Mouse (Mus musculus): ENCODE data around the gene Adgrg6.

Gene Adgrg6

DNA sequence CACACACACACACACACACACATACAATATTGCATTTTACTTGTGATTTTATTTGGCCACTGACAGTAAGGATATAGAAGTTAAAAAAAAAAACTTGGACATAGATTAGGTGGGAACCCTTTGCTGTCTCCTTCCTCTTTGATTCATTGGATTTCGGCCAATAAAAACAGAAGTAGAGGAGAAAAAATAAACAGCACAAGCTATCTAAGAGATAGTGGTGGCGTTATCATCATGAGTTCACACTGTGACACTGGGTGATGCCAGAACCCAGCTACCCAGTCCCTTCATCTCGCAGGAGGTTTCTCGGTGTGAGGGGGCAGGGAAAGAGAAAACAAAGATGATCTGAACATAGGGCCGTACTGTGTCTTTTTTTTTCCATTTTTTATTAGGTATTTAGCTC lies 62.2 kb downstream of the Adgrg6 start:
- DNase-seq, result no peak

DNA sequence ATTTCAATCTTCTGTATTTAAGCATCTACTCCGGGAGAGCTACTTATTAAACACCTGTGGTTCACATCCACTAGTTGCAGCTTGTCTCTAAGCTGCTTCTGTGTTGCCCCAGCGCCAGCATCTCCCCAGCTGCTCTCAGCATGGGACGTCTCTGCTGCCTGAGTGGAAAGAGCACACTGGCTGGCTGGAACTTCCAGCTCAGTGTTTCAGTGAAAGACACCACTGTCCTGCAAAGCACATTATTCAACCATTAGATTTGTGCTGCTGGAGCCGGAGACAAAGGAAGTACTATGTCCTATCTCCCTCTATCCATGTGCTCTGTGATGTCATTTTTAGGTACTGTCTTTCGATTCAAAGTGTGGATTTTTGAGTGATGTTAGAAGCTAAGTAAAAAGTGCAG lies 63.0 kb downstream of the Adgrg6 start:
- DNase-seq, result peak in 1 of 2 experiments; percentile 23

DNA sequence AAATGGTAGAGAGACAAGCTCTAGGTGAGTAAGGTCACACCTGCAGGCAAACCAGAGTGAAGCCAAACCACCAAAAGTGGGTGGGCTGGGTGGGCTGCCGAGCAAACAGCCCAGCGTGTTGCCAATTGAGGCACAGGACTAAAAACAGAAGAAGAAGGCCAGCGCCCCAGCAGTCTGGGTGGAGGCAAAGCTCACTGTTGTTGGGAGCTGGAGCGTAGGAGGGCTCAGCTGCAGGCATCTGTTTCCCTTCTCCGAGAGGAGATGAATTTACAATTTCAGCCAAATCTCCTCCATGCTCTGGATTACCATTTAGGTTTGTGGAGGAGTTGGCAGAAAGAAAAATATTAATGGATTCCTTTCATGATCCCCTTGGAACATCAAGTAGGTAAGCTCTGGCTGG lies 64.5 kb downstream of the Adgrg6 start:
- DNase-seq, result no peak

DNA sequence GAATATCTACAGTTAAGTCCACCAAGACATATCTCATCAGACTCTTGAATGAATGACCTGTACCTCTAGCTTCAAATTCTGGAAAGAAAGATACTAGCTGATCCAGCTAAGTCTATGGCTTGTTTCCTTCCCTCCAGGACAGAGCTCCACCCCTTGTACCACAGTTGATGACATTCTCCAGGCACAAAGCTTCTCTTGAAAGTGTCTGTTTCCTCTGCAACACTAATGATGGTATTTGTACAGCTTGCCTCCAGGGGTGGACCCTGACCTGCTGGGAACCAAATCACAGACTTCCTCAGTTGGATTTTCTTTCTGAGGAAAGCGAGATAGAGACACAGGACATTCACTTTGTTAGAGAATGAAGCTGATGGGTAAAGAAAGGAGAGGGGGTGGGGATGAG lies 69.1 kb downstream of the Adgrg6 start:
- DNase-seq, result no peak

DNA sequence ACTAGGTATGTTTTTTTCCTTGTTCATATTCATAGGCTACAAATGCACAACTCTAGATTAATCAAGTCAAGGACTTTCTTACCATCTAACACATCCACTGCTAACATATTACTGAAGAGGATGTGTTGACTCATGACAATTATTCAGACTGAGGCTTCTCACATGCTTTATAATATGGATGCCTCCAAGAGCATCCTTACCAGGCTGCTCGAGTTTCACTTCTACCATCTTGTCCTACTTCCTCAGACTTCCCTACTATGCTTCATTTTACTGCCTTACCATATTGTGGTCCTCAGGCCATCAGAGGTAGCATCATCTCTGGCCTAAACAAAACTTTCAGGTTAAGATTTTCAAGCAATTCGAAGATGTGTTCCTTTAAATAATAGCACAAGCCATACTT lies 69.8 kb downstream of the Adgrg6 start:
- no peak for DNase-seq

DNA sequence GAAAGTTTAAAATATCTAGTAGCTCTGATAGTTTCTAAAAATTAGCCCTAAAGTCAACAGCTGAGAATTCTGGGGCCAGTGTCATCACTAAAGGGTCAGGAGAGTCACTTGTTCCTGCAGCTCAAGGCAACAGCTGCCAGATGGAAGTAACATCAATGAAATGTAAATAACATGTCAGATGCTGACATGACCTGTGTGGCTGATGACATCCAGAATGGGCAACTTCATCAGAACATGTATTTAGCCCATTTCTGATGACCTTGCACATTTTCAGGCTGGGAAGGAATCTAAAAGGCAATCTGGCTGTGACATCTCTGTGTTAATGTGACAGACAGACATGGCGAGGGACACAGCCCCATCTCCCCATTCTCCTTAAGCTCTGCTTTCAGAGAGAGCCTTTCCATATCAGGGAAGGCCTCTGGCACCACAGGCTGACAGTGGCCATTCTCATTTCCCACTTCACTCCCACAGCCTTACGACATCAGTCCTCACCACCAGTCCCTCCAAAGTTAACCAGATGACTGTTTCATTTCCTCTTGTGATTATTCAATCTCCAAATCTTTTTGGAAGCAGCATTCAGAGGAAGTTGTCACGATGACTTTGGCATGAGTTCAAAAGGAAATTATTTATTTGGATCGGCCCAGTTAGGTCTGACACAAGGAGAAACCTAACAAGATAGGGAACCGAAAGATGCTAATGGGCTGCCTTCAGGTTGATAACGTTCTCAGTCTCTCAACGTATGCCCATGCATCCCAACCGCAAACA lies 70.7 kb downstream of the Adgrg6 start:
- DNase-seq, result no peak

DNA sequence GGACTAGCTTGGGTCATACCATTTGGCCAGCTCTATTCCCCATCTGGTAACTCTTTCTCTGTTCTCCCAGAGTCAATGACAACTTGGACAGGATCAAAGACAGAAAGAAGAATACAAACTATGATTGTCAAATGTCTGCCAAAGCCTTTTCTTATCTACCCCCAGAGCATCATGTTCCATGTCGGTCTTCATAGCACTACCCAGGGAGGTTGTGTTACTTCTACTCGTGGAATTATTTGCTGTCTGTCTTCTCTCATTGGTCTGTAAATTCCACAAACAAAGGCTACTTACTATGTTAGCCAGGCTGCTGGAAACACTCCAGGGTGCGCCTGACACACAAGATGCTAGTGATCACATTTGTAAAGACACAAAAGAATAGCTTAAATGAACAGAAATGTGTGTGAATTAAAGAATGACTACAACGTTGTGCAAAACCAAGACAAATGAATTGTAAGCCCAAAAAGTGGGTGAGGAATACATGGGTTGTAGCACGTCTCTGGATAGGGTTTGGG lies 74.4 kb downstream of the Adgrg6 start:
- no peak for DNase-seq

DNA sequence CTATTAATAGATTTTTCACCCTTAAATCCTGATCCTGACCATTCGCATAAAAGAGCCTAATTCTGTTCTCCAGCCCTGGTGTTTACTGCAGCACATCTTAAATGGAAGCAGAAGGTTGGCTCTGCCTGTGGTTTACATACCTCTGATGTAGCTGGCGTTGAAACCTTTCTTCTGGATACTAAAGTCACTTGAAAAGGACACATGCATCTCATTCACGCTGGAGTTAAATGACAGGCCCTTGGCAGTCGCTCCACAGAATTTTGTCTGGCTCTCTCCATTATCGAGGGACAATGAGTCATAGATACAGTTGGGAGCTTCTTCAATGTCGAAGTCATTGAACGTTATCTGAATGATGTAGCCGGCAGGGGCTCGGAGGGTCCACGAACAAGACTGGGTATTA lies 76.8 kb downstream of the Adgrg6 start:
- no peak for DNase-seq

DNA sequence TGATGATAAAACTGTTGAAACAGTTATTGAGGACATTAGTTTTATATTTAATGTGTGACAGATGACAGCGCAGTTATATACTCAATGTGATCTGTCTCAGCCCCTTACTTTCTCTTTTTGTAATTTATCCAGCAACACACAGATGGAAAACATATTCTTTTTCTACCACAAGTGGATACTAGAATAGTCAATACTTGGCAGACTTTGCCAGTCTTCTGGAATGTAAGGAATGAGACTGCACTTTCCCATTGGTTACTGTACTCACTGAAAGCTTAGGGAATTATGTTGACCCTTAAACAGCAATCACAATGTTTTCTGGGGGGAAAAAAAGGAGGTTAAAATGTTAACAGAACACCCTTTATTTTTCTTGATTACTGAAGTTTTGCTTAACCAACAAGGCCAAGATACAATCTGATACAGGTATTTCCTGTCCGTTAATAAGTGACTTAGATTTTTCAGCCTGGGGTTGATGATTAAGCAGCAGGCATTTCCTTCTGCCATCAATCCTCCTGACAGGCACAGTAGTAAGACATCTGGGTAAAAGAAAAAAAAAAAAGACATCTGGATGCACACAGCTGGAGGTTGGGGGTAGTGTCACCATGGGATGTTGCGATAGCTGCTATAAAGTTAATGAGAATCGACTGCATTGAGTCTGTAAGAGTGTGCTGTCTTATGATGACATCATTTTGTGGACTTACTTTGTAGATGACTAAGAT lies 81.5 kb downstream of the Adgrg6 start:
- no peak for DNase-seq

DNA sequence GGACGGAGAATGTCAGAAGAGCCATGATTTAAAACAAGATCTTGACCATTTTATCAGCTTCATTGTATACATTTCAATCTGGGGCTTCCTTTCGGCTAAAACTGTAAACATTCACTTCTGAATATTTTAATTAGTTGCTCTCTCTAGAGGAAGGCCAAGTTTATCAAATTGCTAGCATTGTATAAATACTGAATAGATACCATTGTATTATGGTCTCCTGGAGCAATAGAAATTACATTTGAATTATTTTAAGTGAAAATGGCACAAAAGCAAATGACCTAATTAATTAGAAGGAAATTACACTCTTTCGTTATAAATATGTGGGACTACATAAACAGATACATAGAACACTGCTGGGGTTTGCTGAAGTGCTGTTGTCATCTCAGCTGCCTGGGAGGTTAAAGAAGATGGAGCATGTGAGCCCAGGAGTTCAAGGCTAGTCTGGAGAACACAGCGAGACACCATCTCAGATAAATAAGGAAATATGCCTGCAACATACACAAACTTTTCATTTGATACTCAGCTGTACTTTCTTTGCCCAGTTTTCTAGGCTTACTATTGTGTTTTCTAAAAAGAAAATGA lies 84.4 kb downstream of the Adgrg6 start:
- DNase-seq, result no peak

DNA sequence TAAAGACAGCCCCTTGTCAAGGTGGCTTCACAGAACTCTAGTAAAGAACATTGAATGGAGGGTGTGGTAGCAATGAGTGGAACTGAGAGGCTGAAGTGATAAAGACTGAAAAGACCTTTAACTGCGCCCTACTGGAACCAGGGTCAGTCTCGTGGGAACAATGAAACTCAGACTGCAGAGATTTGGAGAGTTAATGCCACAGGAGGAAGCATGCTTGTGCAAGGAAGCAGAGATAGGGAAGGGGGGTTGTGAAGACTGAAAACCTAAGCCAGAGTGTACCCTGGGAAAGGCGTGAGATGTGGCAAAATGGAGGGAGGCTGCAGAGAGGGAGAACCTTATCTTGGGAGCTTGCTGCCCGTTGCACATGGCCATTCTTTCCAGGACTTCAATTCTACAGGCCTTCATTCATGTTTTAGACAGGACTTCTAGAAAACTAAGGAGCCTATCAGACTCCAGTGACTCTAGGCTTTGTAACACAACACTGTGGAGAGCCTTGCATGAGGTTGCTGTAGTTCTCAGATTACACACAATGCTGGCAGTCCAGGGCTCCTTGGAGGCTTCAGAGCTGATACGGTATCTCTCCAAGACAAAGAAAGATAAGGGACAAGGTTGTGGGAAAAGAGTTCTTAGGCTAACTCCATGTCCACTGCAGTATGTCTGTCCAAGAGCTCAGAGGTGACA lies 85.1 kb downstream of the Adgrg6 start:
- DNase-seq, result no peak

DNA sequence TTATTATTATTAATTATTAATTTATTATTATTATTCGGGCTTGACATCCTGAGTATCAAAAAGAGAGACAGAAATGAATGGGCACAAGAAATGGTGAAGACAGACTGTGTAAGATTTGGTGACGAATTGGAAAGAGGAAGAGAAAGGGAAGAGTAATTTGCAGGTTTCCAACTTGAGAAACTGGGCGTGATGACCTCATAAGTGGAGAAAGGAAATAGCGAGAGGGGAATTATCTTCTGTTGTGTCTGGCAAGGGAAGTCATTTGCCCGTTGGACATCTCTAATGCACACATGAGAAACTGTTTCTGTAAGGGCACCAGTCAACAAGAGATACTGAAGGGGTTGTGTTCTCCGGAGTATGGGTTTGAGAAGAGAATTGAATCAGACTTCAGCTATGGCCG lies 85.6 kb downstream of the Adgrg6 start:
- DNase-seq, result no peak

DNA sequence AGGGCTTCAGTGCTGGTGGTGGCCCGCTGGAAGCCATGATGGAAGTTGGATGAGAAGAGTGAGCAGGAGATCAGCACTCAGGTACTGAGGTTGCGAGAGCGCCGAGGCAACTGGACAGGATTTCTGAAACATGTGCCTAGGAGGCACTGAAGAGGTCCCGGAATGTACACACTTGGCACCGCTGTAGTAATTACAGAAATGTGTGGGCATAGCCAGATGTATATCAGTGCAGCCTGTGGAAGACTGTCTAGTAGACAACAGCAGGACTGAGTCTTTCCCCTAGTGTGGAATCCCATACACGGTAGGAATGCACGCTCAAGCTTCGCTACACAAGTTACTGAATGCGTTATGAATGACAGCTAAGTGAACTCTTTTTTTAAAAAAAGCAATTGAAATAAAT lies 86.1 kb downstream of the Adgrg6 start:
- no peak for DNase-seq

DNA sequence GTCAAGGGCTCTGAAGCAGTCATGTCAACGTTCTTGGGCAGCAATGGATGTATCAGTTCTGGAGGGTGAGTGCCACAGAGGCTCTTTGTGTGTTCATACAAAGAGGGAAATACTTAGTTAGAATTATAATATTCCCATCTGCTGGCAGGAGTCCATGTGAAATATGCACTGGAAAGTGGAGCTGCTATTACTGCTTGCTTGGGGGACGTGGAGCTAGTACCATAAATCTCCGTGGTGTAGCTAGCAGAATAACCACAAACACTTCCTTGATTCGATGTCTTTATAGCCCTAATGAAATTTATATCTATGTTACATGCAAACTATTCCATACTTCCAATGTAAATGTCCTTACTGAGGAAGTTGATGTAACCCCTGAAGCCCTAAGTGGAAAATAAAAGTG lies 91.0 kb downstream of the Adgrg6 start:
- no peak for DNase-seq

DNA sequence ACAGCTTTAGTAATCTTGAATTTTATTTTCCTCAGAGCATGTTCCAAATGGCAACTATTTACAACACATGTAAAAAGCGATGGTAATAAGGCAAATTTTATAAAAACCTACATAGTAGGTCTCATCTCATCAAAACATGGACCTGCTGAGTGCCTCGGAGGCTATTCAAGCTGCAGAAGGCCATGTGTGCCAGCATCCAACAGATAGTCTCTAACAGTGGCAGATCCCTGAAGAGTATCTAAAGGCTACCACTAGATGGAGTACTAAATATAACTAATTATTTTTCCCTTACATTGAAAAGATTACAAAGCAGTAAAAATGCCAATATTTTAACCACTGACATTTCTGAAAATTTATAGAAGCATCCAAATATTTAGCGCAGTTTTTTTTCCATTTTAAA lies 93.6 kb downstream of the Adgrg6 start:
- peak in 1 of 2 experiments; percentile 11 for DNase-seq

DNA sequence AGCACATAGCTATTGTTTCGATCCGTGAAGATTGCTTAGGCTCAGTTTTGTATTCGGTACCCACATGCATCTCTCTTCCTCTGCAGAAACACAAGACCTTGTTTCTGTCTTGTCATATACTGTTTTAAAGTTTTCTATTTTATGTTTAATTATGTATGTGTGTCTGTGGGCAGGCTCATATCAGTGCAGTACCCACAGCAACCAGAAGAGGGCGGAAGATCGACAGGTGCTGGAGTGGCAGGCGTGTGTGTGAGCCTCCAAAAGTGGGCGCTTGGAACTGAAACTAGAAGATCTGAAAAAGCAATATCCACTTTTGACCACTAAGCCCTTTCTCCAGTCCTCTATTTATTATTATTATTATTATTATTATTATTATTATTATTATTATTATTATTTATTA lies 95.4 kb downstream of the Adgrg6 start:
- DNase-seq, result peak in 1 of 2 experiments; percentile 8

DNA sequence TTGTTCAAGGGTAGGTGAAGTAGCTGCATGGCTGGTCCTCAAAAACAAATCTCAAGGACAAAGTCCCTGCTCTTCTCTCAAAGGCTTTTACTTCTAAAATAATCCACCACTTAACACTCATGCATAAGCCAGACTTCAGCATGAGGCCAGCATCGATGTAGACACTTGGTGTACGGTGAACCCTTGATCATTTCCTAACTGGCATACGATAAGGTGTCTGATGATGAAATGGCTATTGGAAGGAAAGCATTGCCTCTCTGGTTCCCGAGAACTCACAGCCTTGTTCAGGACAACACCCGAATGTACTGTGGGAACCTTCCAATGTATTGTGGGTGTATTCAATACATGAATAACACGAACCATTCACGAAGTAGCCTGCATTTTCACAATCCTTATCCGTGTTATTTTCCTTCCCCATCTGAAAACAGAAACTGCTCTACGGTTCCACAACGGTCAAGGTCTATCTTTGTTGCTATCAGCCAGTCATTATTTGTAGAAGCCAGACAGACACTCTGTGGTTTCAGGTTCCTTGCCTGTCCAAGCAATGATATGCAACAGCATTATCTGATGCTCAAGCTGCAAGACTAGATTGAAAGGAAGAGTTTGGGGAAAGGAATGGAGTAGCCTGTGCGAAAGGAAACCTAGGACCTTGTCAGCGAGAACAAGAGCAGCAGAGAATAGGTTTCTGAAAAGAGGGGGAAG lies 99.7 kb downstream of the Adgrg6 start:
- no peak for DNase-seq

DNA sequence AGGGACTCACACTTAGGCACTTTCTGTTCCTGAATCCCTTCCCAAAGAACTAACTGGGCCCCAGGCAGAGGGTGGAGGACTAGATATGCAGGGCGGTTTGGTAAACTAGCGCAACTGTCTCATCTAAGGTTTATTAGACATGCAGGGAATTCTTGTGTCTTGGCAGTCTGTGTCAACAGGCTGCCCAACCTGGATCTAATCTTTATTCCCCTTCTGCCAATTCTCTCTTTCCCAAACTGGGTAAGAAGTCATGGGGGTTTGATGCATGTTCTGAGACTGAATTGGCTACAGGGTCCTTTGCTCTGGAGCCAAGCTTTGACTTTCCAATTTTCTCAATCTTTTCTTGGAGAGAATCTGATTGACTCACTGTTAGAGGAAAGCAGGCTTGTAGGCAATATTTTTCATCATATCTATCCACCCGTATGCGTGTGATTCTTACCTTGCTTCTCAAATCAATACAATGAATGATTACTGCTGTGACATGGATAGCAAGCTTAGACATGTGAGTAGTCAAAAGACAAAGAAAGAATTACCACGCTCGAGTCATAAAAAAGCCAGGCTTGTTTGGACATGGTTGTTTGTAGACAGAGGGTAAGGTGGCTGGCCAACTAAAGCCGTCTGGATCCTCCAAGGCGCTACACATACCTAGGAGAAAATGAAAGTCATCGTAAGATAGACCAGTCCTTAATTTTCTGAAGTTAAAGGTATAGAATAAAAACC lies 104.4 kb downstream of the Adgrg6 start:
- no peak for DNase-seq

DNA sequence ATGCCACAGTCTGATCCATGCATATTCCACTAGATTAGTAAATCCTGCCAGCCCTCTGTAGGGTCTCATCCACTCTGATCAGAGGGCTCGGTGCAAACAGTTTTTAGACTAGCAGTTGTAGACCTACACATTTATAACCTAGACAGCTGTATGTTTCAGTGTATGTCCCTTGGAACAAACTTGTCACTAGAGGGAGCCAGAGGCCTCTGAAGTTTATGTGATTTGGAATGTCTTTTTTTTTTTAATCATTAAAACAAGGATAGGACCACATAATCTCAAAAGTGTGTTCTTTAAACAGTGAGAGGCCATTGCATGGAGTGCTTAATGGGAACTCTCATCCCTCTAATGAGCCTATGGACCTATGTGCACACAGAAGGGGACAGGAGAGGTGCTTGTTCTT lies 141.4 kb downstream of the Adgrg6 start:
- no peak for DNase-seq

DNA sequence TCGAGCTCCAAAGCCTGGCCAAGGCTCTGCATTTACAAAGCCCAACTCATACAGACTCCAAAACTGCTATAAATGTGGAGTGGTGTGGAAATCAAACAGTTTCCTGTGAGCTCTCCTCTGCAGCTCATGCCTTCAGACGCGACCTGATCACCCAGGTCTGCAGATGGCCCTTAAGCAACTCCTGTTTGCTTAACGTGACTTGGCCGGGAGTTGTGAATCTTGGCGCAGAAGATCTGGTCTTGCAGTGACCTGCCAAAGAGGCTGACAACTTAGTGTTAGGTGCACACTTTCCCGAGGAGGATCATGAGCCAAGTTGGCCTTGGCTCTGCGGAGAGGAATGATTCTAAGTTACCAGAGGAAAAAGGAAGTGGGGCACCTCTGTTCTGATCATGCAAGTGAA lies 143.7 kb downstream of the Adgrg6 start:
- no peak for DNase-seq

DNA sequence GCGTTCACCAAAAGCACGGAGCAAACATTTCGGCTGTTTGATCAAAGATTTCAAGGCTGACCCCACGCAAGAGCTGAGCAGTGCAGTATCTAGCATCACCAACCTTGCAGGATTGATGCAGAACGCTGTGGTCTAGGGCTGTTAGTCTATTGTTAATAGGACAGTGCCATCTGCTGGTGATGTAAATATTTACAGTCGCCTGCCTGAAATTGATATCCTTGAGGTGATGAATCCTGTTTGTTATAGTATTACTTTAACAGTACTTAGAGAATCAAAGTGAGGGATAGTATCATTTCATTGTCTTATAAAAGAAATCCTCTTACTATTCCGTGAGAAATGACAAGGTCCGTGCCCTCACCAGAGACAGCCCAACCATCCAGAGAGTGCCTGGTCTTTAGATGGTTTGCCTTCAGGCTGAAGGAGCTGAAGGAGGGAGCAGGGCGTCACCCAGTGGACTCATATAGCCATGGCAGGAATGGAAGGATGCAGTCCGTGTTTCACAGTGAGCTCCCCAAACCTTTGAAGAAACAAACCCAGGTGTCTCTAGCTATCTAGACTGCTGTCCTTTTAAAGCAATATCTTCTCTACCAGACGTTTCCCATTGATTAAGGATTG lies 154.3 kb downstream of the Adgrg6 start:
- peak; percentile 65 to 77 for DNase-seq

DNA sequence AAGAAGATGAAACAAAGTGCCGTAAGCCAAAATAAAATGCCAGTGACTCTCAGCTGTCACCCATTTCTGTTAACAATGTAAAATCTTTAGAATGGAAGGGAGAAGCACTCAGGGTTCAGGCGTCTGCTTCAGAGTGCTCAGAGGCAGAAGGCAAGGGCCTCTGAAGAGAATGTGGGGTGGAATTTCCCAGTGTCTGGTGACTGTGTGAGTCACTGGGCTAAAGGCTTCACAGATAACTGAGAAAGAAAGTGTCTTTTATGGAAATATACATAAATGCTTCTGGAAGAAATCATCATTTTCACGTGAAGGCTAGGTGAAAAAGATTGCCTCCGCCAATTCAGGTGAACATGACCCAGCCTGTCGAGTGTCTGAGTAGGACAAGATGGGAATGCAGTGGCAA lies 159.9 kb downstream of the Adgrg6 start:
- DNase-seq, result no peak

Measured in cerebellum, postnatal 25 days (tissue).